Mouse (Mus musculus): Measurements from ENCODE around the gene Tmem270.

DNA sequence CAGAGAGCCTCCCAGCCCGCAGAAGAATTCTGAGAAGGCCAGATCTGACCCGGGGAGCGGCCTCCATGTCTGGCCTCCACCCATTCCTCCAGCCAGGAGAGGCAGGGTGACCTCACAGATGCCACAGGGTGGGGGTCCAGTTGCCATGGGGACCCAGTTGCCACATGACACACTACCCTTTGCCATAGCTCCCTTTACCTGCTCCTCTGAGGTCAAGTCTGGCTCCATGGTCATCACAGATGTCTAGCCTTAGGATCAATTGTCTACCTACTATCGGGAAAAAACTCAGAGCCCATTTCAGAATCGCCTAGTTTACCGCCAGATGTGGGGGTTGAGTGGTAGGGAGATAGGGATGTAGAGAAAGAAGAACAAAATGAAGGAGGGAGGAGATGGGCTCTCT lies at the start of gene Tmem270:
- TF ChIP-seq MAX (IDR thresholded peaks at IDR 0.05; ENCODE audit: low read depth) (no peak), POLR2A (IDR thresholded peaks at IDR 0.05; ENCODE audit: insufficient read length, low read depth) (no peak), TCF12 (IDR thresholded peaks at IDR 0.05; ENCODE audit: insufficient read depth, poor library complexity, severe bottlenecking) (no peak)
